Mouse (Mus musculus) neural tube, embryonic 14.5 days (tissue): ENCODE measurements around the gene Gm20388. TPM values are rescaled to one million over a fixed set of nuclear protein-coding genes. Genes with fewer than 3 reads are reported as not detected.
A peak's percentile ranks its signal among the peaks of the same experiment; 100 is the strongest.

Experiments used
- ATAC-seq: fragments of 200-750 bp; cut with Nextera tagmentation; 2 replicates; pipeline ENCODE4 v1.8.0; 2017; ENCODE audit warnings: low read depth, mild to moderate bottlenecking, moderate TSS enrichment, moderate library complexity
- H3K27ac ChIP-seq: fragments of 300-500 bp; sonication (generic); 2 replicates; pipeline ENCODE4 v1.5.1; 2014; ENCODE audit warnings: low read depth, mild to moderate bottlenecking, control low read depth, low read length, moderate library complexity, mixed read lengths
- H3K27me3 ChIP-seq: fragments of 300-500 bp; sonication (generic); 2 replicates; pipeline ENCODE4 v1.6.1; 2014; ENCODE audit warnings: low read length; ENCODE audit not compliant: control insufficient read depth, insufficient read depth
- H3K36me3 ChIP-seq: fragments of 300-500 bp; sonication (generic); 2 replicates; pipeline ENCODE4 v1.6.1; 2014; ENCODE audit warnings: low read length, mixed read lengths; ENCODE audit not compliant: control insufficient read depth, insufficient read depth
- H3K4me1 ChIP-seq: fragments of 300-500 bp; sonication (generic); 2 replicates; pipeline ENCODE4 v1.6.1; 2014; ENCODE audit warnings: low read length; ENCODE audit not compliant: control insufficient read depth, insufficient read depth
- H3K4me2 ChIP-seq: fragments of 300-500 bp; sonication (generic); 2 replicates; pipeline ENCODE4 v1.6.1; 2014; ENCODE audit warnings: mild to moderate bottlenecking, low read depth, low read length, control low read depth
- H3K4me3 ChIP-seq: fragments of 300-500 bp; sonication (generic); 2 replicates; pipeline ENCODE4 v1.5.1; 2014; ENCODE audit warnings: low read depth, low read length, control low read depth, mixed read lengths
- H3K9ac ChIP-seq: fragments of 300-500 bp; sonication (generic); replicated peaks from 2 replicates; pipeline ENCODE4 v1.6.1; 2014; ENCODE audit warnings: low read depth, mild to moderate bottlenecking, control low read depth, low read length, mixed read lengths
- H3K9me3 ChIP-seq: fragments of 300-500 bp; sonication (generic); 2 replicates; pipeline ENCODE4 v1.6.1; 2016; ENCODE audit warnings: low read length; ENCODE audit not compliant: control insufficient read depth
- WGBS: fragments of 180-500 bp; shearing (Covaris S2); extraction: QIAGEN DNeasy Blood & Tissue Kit; methylation state at CpG from one replicate; pipeline ENCODE4 v1.1.7; 2014; 5-methylcytosine and 5-hydroxymethylcytosine counted together
- polyA plus RNA-seq: library from polyadenylated mRNA; unstranded; fragments of >200 nt; fragmentation: Nextera tagmentation; extraction: Ambion mirVana; gene quantifications from 2 replicates; pipeline ENCODE4 v1.2.1, GENCODE M21; 2014

The Gm20388 gene
- polyA plus RNA-seq, 1 experiment from 2014 or later = 10.3 TPM

DNA sequence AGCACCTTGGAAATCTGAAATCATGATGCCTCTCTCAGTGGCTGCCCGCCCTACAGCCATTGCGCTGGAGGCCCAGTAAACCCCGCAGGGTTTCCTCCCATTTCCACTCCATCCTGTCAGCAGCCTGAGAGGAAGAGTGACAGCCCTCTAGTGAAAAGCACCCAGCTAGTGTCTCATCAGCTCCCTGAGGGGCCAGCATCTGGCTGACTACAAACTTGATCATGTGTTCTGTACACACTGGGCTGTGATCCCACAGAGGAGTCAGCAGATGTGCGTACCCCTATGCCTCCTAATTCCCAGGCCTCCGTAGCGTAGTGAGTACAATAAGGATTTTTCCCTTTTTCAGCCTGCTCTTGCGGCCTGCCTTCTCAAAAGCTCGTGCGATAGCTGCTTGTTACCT lies 4346.2 kb downstream of the Gm20388 start:
- Histone ChIP-seq H3K9ac (no peak overlapping the region), H3K36me3 (no peaks in the 10 kb centered on the region), H3K9me3 (no peaks in the 10 kb centered on the region), H3K4me3 (no peak overlapping the region), H3K4me2 (no peak overlapping the region), H3K4me1 (peaks cover 25% of the 10 kb centered on the region), H3K27ac (peak overlapping the region; percentile 53; the same call in 1 of the 2 replicates), H3K27me3 (no peaks in the 10 kb centered on the region)
- peak; percentile 47; the same call in 1 of the 2 replicates for ATAC-seq
- 56% methylated on average over 9 of the region's 9 CpGs for WGBS

- Histone ChIP-seq H3K4me3 (no peak overlapping the region), H3K27ac (peak overlapping the region; percentile 53; the same call in 1 of the 2 replicates), H3K4me2 (no peak overlapping the region), H3K4me1 (peaks cover 27% of the 10 kb centered on the region), H3K9me3 (no peaks in the 10 kb centered on the region), H3K36me3 (no peaks in the 10 kb centered on the region), H3K27me3 (no peaks in the 10 kb centered on the region), H3K9ac (no peak overlapping the region)
- peak; percentile 50 for ATAC-seq
- WGBS = 23% methylated on average over 10 of the region's 10 CpGs
These were observed 4346.7 kb downstream of the Gm20388 start for GRCm38 (mm10) chr8:124257363-124257762.

DNA sequence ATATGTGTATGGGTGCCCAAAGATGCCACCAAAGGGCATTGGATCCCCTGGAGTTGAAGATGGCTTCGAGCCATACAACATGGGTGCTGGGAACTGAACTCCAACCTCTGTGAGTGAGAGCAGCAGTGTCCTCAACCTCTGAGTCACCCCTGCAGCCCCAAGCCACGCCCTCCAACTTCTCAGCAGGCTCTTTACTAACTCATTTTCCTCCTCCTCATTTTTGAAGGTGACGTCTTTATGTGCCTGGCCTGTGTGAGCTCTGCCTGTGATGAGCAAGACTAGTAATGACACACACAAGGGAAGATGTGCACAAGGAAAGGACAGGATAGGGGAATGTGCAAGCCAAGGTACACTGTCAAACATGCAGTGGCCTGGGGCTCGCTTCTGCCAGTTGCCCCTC lies 4348.5 kb downstream of the Gm20388 start:
- WGBS = 92% methylated on average over 4 of the region's 4 CpGs
- no peak overlapping the region for H3K27ac ChIP-seq
- no peaks in the 10 kb centered on the region for H3K36me3 ChIP-seq
- H3K9me3 ChIP-seq = no peaks in the 10 kb centered on the region
- no peak for ATAC-seq
- no peak overlapping the region for H3K4me3 ChIP-seq
- H3K4me2 ChIP-seq = no peak overlapping the region
- peaks cover 45% of the 10 kb centered on the region for H3K4me1 ChIP-seq
- H3K27me3 ChIP-seq = no peaks in the 10 kb centered on the region
- no peak overlapping the region for H3K9ac ChIP-seq

DNA sequence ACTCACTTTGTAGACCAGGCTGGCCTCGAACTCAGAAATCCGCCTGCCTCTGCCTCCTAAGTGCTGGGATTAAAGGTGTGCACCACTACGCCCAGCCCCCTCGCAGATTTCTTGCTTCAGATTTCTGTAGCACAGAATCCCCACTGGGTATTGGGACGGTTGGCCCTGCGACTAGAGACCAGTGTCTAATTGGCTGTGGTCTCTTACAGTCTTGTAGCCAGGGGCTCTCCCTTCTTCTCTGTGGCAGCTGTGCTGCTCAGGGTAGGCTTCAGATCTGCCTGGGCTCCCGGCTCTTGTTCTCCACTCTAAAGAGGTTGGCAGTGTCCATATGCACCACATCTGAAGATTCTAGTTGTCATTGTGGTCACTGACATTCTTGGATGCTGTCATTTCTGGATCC lies 4349.3 kb downstream of the Gm20388 start:
- Histone ChIP-seq H3K4me3 (no peak overlapping the region), H3K9ac (no peak overlapping the region), H3K27ac (no peak overlapping the region), H3K4me2 (no peak overlapping the region), H3K27me3 (no peaks in the 10 kb centered on the region), H3K36me3 (no peaks in the 10 kb centered on the region), H3K9me3 (no peaks in the 10 kb centered on the region), H3K4me1 (peaks cover 50% of the 10 kb centered on the region)
- 76% methylated on average over 7 of the region's 7 CpGs for WGBS
- ATAC-seq = no peak

GRCm38 (mm10) chr8:124260371-124260770 lies 4349.7 kb downstream of the Gm20388 start:
- no peak for ATAC-seq
- Histone ChIP-seq H3K4me2 (no peak overlapping the region), H3K4me1 (peaks cover 53% of the 10 kb centered on the region), H3K9me3 (no peaks in the 10 kb centered on the region), H3K4me3 (no peak overlapping the region), H3K27me3 (no peaks in the 10 kb centered on the region), H3K9ac (no peak overlapping the region), H3K27ac (no peak overlapping the region), H3K36me3 (no peaks in the 10 kb centered on the region)
- 75% methylated on average over 12 of the region's 12 CpGs for WGBS

GRCm38 (mm10) chr8:124263058-124263457 lies 4352.4 kb downstream of the Gm20388 start:
- no peak for ATAC-seq
- WGBS = 34% methylated on average over 9 of the region's 9 CpGs
- Histone ChIP-seq H3K27me3 (no peaks in the 10 kb centered on the region), H3K4me3 (no peak overlapping the region), H3K4me2 (no peak overlapping the region), H3K36me3 (no peaks in the 10 kb centered on the region), H3K9me3 (no peaks in the 10 kb centered on the region), H3K27ac (peak overlapping the region; percentile 77), H3K4me1 (peaks cover 33% of the 10 kb centered on the region), H3K9ac (no peak overlapping the region)

DNA sequence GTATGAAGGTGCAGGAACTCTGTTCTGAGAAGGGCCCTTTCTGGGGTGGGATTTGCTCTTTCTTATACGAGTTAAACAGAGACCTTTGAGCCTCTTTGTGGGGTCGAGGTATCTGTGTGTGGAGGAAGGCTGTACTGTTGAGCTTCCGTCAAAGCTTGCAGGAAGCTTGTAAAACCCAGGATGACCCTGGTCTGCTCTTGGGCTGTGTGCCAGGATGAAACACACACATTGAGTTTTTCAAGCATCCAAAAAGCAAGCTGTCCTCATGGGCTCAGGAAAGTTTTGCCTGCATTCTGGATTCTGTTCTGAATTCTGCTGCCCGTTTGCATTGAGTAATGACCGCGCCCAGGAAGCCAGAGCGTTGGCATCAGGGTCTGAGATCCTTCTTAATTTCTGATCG lies 4353.4 kb downstream of the Gm20388 start:
- Histone ChIP-seq H3K27me3 (no peaks in the 10 kb centered on the region), H3K36me3 (no peaks in the 10 kb centered on the region), H3K9me3 (no peaks in the 10 kb centered on the region), H3K4me3 (no peak overlapping the region), H3K4me2 (no peak overlapping the region), H3K4me1 (peaks cover 32% of the 10 kb centered on the region), H3K27ac (peak overlapping the region; percentile 77), H3K9ac (no peak overlapping the region)
- no peak for ATAC-seq
- 75% methylated on average over 8 of the region's 8 CpGs for WGBS

DNA sequence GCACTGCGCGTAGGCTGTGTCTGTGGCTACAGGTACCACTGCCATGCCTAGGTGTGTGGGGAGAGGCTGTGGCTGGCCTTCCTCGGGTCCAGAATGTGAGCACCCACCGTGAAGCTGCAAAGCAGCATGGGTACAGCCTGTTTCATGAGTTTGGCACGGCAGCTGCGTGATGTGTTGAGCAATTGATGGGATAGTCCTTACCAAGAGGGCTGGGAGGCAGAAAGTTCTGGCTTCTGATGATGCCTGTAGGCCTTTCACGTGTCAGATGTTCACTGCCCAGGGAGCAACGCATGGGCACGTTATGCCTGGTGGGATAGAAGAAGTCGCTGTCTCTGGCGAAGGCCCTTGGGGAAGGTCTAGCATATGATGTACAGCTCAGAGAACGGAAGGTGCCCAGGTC lies 4354.0 kb downstream of the Gm20388 start:
- H3K4me1 ChIP-seq = peaks cover 37% of the 10 kb centered on the region
- ATAC-seq = no peak
- no peak overlapping the region for H3K27ac ChIP-seq

GRCm38 (mm10) chr8:124265130-124265529 lies 4354.5 kb downstream of the Gm20388 start:
- no peak for ATAC-seq
- Histone ChIP-seq H3K4me3 (no peak overlapping the region), H3K9ac (no peak overlapping the region), H3K36me3 (no peaks in the 10 kb centered on the region), H3K27me3 (no peaks in the 10 kb centered on the region), H3K27ac (peak overlapping the region; percentile 28; the same call in 1 of the 2 replicates), H3K9me3 (no peaks in the 10 kb centered on the region), H3K4me1 (peaks cover 40% of the 10 kb centered on the region), H3K4me2 (no peak overlapping the region)
- 97% methylated on average over 2 of the region's 2 CpGs for WGBS

More for the DNA sequence above, 4354.0 kb downstream of the Gm20388 start:
- H3K36me3 ChIP-seq = no peaks in the 10 kb centered on the region
- no peaks in the 10 kb centered on the region for H3K27me3 ChIP-seq
- H3K9me3 ChIP-seq = no peaks in the 10 kb centered on the region
- no peak overlapping the region for H3K4me3 ChIP-seq
- H3K4me2 ChIP-seq = no peak overlapping the region
- WGBS = 79% methylated on average over 12 of the region's 12 CpGs
- H3K9ac ChIP-seq = no peak overlapping the region
